Mouse (Mus musculus): Measurements from ENCODE around the gene Sco2.

Sco2 gene

DNA sequence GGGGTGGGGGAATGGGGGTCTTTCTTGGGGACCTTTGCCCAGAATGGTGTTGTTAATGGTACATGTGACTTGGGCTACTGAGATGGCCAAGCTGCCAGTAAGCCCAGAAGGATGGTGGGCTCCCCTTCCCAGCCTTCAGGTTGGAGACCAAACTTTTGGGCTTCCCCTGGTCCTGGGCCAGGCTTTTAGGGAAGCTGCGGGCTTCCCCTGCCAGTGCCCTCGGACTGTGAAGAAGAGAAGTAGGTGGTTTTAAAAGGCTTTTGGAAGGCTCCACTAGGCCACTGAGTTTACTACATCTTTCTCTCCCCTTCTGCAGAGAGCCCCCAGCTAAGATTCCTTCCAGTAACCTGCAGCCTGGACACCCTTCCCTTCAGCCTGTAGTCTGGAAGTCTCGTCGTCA, 50.0 kb downstream of the Sco2 start:
- no peak for DNase-seq (ENCODE audit: low spot score)

DNA sequence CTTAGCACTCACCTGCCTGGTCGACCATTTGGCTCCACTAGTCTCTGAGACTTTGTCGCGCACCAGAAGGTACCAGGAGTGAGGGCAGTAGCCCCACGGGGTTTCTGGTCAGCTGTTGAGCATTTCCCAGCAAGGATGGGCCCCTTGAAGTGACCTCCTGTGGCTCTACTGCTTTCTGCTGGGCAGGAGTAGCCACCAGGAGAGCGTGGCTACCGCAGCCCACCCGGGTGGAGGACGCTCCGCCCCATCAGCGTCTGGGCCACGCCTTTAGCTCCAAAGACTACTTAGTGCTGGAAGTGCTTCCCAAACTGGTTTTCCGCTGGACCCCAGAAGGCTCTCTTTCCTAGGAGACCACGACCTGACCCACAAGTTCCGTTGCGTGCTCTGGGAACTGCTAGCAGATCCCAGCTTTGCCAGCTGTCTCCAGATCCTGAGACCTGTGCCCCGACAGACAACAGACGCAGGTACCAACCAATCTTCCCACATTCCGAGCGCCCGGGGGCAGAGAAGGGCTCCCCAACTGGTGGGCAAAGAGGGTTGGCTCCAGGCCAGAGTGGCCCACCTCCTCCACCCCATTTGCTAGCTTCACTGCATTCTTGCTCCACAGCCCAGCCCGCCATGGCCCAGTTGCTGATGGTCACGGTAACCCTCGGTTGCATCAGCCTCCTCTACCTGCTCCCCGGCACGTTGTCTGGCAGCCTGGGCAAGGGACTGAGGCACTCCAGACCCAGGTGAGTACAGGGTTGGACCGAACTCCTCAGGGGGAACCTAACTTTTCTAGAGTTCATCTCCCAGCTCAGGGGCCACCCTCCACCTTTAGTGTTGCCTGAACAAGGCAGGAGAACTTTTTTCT, 50.8 kb downstream of the Sco2 start, which contains the start of gene Adm2:
Adm2 (plus strand) TSS at position 51 of the 853 bp plus-strand sequence.
- no peak for DNase-seq (ENCODE audit: low spot score)
